Mouse (Mus musculus): Measurements from ENCODE around the gene Ampd3.
A peak's percentile ranks its signal among the peaks of the same experiment; 100 is the strongest.

The Ampd3 gene

DNA sequence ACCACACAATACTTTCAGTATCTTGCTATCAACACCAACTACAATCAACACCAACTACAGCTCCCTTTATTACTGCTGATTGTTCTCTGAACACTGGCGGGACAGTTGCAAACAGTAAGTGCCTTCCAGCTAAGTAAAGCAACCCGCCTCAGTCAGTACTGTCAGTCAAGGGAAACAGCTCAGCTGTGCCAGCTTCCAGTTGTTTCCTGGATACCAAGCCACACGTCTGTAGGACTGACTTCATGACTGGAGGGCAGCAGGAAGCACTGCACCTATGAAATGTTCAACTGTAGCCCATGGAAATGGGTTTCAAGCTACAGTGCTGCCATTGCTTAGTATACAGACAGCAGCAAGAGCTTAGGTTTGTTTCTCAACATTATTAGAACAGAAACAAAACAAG lies 66.5 kb downstream of the Ampd3 start:
- no peak for DNase-seq (ENCODE audit: low spot score in 2 of 2)

DNA sequence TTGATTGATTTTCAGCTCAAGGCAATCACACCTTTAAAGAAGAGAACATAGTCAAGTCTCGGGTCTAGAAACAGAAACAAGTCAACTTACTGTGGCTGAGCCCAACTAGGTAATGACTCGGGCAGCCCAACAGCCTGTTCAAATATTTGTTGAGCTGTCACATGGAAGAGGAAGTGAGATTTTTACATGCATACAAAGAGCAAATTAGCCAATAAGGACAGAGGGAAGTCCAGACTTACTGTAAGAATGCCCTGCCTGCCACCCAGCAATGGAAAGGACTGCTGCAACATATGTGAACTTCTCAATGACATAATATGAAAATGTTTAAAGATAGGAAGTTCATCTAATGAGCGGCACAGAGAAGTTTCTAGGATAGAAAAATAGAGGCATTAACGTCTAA lies 72.3 kb downstream of the Ampd3 start:
- DNase-seq (ENCODE audit: low spot score in 2 of 2), result no peak

GRCm38 (mm10) chr7:110843916-110844874 lies 76.2 kb downstream of the Ampd3 start, which contains the start of gene Rnf141:
Gene Rnf141 (minus strand): TSS chr7:110844457.
- peak; percentile 95 for DNase-seq (ENCODE audit: low spot score in 2 of 2)

GRCm38 (mm10) chr7:110847321-110847720 lies 79.3 kb downstream of the Ampd3 start:
- DNase-seq (ENCODE audit: low spot score in 2 of 2), result no peak

GRCm38 (mm10) chr7:110848371-110848770 lies 80.4 kb downstream of the Ampd3 start:
- no peak for DNase-seq (ENCODE audit: low spot score in 2 of 2)

DNA sequence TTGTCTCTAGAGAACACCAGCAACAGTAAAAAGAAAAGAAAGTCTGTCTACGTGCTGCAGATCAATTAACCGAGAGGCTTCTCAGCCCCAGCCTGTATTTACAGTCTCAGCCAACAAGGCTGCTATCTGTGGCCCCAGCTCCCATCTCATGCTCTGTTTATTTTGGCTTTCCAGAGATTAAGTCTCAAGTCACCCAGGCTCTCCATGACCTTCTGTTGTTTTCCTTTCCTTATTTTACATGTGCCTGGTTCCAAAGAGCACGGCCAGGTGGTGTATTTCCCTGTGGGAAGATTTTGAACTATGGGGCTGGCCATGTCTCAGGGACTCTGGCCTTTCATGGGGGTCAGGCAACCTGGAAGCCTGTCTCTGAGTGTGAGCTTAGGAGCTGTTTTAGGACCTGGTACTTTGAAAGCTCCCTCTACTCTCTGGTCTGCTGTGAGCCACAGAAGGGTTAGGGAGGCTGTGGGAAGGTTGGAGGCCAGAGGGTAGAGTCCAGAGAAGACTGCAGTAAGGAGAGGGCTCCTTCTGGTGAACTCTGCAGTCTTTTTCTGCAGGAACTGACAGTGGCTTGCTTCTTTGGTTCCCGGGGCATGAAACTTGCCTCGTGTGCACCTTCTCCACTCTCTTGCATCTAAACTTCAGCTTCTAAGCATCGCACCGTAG lies 83.7 kb downstream of the Ampd3 start:
- DNase-seq (ENCODE audit: low spot score in 2 of 2), result no peak

GRCm38 (mm10) chr7:110853611-110854010 lies 85.6 kb downstream of the Ampd3 start:
- peak; percentile 40 to 56 for DNase-seq (ENCODE audit: low spot score in 2 of 2)

GRCm38 (mm10) chr7:110854519-110854918 lies 86.5 kb downstream of the Ampd3 start:
- DNase-seq (ENCODE audit: low spot score in 2 of 2), result peak in 1 of 2 experiments; percentile 47

GRCm38 (mm10) chr7:110854927-110855546 lies 87.0 kb downstream of the Ampd3 start:
- peak; percentile 41 to 52 for DNase-seq (ENCODE audit: low spot score in 2 of 2)

- no peak for DNase-seq (ENCODE audit: low spot score in 2 of 2)
These were observed 87.6 kb downstream of the Ampd3 start for GRCm38 (mm10) chr7:110855604-110856003.

DNA sequence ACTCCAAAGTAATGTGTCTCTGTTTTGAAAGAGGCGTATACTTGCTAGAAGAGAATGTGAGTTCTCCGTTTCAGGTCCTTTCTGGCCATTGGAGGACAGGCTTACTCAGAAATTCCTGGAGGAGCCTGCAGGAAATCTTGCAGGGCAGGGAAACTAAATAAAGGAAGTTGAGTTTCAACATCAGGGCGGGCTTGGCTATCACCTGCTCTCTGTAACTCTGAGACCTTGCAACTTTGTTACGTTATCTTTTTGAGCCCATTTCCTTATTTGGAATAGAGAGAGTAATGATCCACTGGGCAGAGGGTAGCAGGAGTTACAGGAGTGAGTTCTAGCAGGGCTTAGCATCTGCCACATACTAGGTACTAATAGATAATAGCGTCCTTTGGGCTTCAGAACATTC lies 92.1 kb downstream of the Ampd3 start:
- no peak for DNase-seq (ENCODE audit: low spot score in 2 of 2)

Measured in right cerebral cortex, postnatal 10 days (tissue).